Mouse (Mus musculus) urinary bladder, postnatal 36 days (tissue): ENCODE data around the gene Stard3nl.

ENCODE experiments used
- DNase-seq, 2 experiments: peaks; one replicate each; pipeline ENCODE4 v3.0.0; 2022; ENCODE audit warnings: low spot score in 2 of 2, mixed read lengths in 1 of 2

The Stard3nl gene

DNA sequence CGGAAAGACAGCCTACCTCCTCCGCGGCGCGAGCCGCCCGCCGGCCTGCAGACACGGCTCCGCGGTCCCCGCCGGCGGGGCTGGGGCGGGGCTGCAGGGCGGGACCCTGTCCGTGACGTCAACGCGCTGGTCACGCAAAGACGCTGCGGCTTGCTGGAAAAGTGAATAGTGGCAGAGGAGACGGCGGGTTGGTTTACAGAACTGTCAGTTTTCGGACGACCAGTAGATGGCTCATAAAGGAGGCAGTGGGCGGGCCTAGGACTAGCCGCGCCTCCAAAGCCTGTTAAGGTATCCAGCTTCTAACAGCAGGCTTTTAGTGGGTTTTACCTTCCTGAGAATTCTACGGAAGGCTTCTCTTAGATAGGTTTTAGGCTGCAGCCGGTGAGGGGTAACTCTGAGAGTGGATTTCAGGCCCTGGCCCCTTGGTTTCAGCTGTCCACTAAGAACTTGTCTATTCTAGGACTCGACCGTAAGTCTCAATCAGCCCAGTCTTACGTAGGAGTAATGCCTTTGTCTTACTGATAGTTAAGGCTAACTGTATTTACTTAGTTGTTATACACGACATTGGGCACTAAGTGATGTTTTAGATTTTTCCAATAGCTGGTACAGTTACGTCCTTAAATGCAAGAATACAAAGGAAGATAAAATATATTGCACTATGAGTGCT, at the start of gene Stard3nl:
Stard3nl (minus strand) TSS at position 108 of the 667 bp plus-strand sequence.
- peak; percentile 98 to 99 for DNase-seq

DNA sequence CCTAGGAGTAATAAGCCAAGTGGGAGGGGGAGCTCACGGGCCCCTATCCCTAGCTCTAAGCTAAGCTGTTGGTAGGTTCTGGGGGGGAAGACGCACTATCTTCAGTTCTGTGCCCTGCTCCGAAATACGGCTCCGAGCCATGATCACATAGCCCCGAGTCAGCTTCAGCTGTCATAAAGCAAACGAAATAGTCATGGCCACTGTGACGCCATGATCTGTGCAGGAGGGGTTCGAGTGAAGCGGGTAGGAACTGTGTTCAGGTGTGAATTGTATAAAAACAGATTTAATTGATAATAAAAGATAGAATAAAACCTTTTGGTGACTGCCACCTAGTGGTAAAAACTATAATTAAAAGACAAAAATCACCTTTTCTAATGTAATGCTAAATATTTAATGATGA, 42.4 kb upstream of the Stard3nl start:
- no peak for DNase-seq

DNA sequence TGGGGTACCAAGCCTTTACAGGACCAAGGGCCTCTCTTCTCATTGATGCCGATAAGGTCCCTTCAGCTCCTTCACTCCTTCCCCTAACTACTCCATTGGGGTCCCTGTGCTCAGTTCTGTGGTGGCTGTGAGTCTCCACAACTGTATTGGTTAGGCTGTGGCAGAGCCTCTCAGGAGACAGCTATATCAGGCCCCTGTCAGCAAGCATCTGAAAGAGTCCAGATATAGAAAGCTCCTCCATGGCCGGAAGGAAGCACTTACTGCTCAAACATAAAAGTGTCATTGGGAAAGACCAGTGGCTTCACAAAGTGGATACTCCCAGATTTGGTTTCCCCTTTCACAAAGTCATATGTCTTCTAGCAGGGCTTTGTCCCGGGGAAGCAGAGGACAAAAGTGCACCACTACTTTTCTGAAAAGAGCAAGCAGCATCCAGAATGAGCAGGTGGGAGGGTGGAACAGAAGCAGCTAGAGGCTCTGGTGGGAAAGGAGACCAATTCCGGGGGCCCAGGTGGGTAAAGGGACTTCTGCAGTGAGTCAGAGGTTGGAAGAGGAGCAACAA, 34.3 kb upstream of the Stard3nl start:
- no peak for DNase-seq

DNA sequence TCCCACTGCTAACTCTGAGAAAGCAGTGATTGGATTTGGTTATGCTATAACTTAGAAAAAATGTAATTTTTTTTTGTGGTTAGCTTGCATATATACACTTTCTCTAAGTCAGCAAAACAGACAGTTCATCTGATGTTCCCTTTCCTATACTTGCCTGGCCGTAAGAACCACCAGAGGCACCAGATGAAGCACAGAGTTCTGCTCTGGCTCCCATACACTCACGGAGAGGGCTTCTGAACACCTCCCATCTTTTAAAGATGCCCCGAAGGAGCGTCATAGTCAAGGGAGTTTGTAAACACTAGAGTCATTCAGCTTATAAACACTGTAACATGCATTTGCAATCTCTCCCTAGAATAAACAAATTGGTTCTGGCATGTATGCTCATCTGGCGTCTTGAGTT, 32.5 kb upstream of the Stard3nl start:
- no peak for DNase-seq

DNA sequence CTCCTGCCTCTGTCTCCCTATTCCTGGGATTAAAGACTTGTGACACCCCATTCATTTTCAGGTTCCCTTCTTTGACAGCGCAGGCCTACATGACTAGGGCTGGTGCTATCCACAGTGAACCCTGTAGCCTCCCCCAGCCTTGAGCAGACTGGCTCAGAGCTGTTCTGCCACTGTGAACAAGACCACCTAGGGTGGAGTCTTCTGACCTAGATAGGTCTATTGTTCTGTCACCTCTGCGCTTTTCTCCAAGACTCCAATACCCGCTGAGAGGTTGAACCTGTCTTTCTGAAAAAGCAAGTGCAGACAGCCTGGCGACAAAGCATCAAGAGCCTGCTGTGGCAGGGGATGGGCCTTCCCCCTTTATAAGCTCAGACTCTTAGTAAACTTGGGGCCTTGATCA, 29.0 kb upstream of the Stard3nl start:
- DNase-seq: no peak

DNA sequence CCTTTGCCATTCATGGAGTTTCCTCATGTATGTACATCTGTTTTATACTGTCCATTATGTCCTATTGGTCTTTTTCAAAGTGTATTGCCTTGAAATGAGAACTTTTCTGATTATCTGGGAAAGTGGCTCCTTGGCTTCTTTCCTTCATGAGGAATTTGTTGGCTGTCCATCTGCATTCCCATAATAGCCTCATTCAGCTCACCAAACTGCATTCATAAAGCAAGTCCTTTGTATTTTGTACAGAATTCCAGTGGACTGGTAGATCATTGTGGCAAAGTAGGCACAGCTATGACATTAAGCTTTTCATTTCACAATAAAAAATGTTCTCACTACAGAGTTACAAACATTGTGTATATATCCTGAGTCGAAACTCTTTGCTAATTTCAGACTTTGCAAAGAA, 26.9 kb upstream of the Stard3nl start:
- no peak for DNase-seq

DNA sequence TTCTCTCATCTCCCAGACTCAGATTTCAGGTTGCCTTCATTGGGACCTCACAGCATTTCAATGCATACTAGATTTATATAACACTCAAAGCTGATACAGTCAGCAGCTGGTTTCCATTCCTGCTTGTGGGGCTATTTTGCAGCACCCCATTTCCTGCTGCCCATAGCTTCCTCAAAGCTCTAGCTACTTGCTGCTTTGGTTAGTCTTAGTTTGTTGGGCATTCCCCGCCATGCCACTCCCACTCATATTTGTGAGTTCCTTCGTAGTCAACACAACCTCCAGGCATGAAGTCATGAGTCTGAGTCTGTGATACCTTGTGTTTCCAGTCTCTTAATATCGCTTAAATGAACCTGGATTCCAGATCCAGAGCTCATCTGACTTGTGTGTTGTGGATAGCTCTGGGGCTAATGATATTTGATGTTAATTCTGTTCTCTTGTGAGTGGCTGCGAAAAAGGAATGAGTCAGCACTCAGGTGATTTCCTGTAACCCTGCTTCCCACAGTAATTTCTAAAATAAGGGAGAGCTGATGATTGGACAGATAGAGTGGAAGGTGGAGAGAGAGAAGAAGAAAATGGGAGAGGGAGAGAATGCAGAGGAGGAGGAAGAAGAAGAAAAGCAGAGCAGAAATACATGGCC, 22.4 kb upstream of the Stard3nl start:
- no peak for DNase-seq

DNA sequence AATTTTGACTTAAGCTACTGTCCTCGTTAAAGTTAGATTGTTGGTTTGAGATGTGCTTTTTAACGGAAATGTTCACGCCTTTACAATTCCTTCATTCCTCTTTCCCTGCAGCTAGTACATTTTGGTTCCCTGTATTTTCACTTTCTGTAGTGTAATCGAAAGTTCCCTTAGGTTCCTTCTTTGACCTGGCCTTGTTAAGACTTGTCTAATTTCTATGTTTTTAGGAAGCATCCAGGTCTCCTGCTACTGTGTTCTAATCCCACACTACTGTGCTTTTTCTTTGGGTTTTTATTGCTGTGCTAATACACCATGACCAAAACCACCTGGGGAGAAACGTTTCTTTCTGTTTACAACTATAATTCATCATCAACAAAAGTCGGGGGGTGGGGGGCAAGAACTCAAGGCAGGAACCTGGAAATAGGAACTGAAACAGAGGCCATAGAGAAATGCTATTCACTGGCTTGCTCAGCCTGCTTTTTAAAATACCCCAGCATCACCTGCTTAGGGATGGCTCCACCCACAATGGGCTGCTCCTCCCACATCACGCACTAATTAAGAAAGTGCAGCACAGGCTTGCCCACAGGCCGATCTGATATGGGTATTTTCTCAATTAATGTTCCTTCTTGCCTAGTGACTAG, 20.4 kb upstream of the Stard3nl start:
- DNase-seq: no peak

DNA sequence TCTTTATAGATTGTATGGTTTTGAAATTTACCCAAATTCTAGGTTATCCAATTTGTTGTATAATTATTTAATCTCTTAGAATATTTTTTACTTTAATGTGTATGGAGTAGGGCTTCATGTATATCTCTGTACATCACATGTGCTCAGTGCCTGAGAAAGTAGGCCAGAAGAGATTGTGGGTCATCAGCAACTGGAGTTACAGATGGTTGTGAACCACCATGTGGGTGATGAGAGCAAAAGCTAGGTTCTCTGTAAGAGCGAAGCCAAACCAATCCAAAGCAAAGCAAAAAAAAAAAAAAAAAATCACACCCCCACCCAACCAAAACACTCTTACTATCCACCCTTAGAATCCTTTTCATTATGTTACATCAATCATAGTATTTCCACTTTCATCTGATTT, 19.7 kb upstream of the Stard3nl start:
- no peak for DNase-seq

DNA sequence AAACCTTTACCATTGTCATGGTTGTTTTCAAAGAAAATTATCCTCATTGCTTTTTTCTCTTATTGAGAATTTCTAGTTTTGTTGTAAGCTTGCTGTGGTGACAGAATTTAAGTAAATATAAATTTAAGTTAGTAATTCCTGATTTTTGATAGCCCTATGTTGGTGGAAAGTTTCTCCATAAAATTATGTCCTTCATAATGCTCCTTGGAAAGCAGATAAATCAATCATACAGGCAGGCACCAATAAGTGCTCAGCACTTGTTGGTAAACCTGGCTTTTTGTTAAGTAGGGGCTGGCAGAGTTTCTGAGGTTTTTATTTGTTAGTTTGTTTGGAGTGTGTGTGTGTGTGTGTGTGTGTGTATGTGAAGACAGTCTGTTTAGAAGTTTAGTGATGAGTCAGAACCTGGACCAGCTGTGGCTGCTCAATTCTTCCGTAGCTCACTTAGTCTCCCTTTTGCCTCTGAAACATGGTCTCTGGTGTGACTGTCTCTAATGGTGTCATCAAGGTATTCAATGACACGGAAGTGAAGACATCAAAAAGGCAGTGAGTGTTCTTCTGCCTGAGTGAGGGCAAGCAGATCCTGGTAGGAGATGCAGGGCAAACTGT, 16.8 kb upstream of the Stard3nl start:
- no peak for DNase-seq

DNA sequence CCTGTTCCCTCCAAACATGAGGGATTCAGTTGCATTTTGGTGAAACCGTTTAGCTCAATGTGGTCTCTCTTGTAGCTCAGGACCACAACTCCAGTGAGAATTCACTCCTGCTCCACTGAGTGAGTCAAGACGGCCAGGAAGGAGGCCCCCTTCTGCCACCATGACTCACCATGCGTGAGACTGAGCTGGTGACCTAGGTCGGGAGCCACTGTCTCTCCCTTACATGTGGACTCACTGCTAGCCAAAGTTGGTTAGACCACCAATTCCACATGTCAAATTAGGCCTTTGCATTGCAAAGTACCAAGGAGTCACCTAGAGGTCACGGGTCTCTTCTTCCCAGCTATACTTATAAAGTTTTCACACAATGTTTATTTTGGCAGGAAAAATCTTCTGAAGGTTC, 16.3 kb upstream of the Stard3nl start:
- DNase-seq: no peak

DNA sequence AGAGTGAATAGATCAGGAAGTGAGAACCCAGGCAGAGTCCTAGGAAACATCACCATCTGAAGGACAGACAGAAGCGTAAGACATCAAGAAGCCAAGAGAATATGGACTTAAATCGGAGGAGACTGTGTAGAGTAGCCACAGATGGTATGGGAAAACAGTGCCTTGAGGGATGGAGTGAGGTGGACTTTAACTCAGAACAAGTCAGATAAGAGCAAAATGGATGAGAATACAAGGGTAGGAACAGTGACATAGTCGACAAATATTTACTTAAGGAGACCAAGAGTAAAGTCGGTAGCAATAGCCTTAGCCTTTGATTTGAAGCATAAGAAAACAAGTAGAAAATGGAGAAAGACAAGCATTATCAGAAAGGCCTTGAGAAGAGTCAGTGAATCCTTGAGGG, 15.1 kb upstream of the Stard3nl start:
- no peak for DNase-seq

DNA sequence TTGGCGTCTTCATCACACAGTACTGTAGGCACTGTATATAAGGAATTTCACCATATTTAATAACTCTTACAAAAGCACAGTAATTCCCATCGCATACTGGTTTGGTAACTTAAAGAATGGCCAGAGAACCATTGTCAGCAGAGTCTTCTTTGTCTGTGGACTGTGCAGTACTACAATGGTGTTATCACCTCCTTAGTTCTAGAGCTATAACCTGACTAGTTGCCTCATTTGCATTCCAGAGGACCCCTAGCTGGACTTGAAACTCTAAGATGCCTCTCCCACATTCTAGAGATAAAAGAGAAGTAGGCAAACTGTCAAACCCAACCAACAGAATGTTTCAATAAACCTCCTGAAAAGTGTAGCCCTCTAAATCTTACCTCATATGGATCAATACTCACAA, 12.4 kb upstream of the Stard3nl start:
- DNase-seq: no peak

DNA sequence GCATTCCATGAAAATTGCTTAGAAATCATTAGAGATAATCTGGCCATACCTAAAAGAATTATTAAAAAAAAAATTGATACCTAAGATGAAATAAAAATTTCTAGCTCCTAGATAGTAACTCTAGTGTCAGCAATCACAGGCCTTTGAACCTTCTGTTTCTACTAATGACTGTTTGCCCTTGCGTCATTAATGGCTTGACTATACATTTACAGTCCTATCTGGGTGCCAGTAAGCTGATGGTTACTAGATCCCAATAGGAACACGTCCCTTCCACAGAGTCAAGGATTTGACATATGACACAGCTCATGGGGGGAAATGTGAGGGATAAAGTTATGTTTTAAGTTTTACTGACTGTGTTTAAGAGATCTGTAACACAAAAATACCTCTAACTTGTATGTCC, 9.0 kb upstream of the Stard3nl start:
- no peak for DNase-seq

DNA sequence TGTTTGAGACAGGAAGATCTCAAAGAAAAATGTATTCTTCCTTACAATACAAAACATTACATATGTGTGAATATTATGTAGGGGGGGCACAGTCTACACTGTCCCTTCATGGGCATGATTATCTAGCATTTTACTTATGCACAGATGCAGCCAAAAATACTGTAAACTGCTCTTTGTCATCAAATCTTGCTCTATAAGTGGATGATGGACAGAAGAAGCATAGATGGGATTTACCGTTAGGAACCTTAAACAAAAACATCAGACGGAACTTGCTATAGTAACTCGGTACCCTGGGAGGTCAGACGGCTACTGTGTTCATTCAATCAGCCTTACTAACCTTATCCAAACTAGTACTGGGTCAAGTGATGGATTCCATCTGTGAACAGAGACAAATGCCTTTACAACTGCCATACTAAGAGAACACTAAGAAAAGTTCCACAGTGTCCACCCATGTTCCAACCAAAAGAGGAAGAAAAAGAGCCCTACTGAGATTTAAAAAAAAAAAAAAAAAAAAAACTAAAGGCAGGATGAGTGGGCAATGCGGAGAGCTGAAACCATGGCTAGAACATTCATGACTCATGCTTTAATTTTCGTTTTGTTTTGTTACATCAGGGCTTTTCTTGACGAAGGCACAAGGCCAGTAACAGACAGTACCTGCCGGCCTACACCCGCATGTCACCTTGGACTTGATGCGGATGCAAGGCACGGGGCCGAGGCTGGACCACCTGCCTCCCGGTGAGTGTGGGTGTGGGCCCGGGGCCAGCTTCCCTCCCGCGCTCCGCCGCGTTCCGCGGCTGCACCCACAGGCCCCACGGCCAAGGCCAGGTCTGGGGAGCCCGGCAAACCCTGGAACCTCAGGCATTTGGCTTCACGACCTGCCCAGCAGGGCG, 552 bp downstream of the Stard3nl start:
- DNase-seq: no peak

DNA sequence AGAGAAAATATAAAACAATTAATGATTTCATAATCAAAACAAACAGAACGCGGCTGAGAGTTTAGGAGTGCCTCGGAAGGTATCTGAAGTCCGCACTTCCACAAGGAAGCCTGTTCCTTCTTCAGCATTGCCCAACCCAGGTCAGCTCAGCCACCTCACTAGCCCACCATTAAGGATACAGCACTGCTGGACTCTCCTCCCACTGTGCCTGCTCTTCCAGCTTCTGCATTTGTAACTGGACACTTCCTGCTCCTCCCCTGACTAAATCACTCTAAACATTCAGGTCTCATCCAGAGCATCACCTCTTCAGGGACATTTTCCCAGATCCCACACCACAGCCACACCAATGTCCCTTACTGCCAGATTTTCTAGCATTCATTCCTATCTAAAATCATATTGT, 1.4 kb downstream of the Stard3nl start:
- peak in 1 of 2 experiments; percentile 10 for DNase-seq

DNA sequence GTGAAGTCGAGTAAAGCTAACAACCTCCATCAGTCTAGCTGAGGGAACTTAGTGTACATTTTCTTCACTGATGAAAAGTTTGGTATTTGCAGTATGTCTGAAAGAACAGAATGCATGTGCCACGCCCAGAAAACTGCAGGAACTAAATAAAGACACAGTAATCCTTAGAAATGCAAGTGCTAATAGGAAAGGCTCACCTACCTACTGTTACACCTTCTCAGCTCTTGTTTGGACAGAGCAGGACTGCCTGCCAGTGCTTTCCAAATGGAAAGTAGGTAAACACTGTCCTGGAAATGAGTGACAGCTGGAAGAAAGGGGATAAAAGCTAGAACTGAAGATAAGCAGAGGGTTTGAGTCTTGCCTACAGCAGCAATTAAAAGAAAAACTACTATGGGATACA, 1.9 kb downstream of the Stard3nl start:
- DNase-seq: no peak

DNA sequence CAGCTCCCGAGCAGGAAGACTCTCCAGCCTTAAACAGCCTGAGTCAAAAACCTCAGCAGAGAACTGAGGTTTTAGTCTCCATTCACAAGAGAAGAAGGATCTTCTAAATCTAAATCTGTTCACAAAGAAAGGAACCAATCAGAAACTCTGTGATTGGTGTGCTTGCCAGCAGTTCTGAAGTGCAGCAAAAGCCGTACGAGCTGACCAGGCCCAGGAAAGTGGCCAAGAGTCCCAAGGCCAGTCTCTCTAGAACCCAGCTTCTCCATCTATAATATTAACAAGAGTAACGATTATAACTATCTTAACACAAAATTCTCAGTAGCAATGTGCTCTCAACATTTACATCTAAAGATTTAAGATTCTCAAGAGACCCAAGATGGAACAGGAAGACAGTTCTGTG, 4.0 kb downstream of the Stard3nl start:
- DNase-seq: no peak

DNA sequence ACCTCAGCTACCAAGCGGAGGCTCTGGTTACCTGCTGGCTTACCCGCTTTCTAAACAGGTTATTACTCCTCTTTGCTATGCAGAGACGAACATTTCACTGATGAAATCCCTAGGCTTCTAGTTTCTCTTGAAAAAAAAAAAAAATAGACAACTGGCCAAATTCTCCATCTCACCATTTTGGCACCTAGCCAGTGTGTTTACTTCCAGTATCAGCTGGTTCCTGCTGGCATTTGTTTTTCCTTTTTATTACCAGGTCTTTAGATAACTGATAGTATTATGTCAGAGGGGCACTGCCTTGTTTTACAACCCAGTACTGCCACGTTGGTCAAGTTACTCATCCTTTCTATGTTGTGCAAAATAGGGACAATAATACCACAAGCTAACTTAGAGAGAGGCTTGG, 5.3 kb downstream of the Stard3nl start:
- DNase-seq: no peak

DNA sequence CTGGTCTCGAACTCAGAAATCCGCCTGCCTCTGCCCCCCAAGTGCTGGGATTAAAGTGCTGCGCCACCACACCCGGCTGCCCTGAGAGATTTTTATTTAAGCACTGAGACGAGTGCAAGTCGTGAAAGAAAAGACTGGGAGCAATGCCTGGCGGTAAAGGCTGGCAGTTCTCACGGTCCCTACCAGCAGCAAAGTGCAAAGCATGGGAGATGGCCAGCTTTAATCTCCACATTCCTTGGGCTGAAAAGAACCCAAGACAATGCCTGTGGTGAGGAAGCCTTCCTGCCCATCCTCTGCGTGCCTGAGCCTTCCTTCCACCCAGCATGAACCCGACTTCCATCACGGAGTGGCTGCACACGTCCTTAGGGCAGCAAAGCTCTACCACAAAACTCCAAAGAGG, 5.7 kb downstream of the Stard3nl start:
- no peak for DNase-seq

DNA sequence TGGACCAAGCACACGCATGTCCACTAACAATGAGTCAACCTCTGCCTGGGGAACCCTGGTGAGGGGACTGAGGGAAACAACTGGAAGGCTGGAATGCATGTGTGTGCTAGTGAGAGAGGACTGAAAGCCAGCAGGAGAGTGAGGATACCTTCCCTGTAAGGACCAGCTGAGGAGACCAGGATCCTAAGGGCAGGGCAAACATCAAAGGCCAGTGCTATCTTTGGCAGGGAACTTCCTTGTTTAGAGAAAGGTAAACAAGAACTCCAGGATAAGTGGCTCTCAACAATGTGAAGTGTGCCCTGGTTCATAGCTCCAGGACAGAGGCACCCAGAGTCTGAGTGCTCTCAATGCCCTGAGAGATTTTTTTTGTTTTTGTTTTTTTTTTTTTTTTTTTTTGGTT, 6.2 kb downstream of the Stard3nl start:
- no peak for DNase-seq

DNA sequence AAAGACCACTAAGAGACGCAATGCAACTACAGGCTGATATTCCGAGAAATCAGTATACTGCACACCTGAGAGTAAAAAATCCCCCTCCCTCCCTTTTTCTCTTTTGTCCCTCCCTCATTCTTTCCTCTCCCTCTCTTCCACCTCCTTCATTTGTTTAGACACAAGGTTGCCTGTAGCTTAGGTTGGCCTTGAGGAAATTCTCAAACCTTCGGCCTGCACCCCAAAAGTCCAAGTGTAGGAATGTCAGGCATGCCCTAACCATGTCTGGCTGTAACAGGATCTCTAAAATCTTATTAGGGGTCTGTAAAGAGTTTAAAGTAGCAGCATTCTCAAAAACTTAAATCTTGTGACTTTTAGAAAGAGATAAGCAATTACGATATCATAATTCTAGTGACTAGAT, 10.4 kb downstream of the Stard3nl start:
- no peak for DNase-seq
